Mouse (Mus musculus) cerebellum, adult 2 months (tissue): ENCODE data around the gene Cpeb3.

Experiments
- CTCF ChIP-seq: fragments of 200-500 bp; IDR thresholded peaks from 2 replicates; pipeline ENCODE4 v1.5.1; 2011; ENCODE audit warnings: low read depth, mild to moderate bottlenecking, control low read depth, low read length, moderate library complexity, borderline replicate concordance; ENCODE audit not compliant: insufficient read depth
- POLR2A ChIP-seq: fragments of 200-500 bp; IDR thresholded peaks from 2 replicates; pipeline ENCODE4 v1.6.1; 2011; ENCODE audit warnings: low read length, control low read depth, borderline replicate concordance; ENCODE audit not compliant: insufficient read depth

DNA sequence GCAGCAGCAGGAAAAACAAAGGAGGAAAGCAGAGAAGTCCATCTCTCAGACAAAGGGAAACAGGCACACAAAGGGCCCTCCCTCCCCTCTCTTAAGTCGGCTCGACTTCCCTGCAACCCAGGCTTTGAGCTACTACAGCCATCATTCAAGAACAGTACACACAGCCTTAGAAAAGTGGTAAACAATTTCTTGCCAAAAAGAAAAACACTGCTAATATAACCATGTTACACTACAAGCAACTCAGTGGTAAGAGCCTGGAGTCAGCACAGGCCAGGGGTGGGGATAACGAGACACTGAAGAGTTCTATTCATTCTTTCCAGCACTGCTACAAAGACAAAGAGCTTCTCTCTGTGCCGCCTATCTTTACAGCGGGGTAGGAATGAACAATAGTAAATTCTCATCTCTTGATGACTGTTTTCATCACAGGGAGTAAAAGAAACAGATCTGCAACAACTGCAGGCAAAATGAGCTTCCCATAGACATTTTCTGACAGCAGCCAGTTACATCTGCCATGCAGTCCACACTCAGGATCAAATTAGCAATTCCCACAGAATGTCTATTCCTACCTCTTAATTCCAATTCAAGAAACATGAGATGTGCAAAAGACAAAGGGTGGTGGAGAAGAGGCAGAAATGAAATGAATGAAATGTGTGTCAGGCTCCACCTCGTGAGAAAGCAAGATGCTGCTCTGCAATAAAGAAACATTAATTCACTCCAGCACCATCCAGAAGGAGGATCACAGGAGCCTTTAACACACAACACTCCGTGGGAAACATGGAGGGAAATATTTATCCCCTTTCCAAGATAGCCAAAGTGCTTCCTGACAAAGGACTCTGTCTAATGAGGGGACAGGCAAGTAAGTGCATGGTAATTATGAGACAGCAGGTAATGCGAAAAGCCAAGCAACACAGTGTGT, 118.0 kb downstream of the Cpeb3 start:
- no peak for TF ChIP-seq POLR2A
- TF ChIP-seq CTCF = no peak
